Mouse (Mus musculus): ENCODE results near the gene Arl14ep. TPM values are rescaled to one million over a fixed set of nuclear protein-coding genes. Genes with fewer than 3 reads are reported as not detected.
"Not testable (repeated sequence)": the region's sequence is repeated elsewhere in the genome, so short reads cannot be mapped to it uniquely, and the experiment has no call there.

Arl14ep gene
- 10 to 100 TPM; 12.5 to 12.7 TPM for total RNA-seq (2021)
- long read RNA-seq, experiment 1, partial matches to known transcripts: 3 of 5 reads
- long read RNA-seq, experiment 1, other reads (novel, unspliced or antisense): 2 of 5 reads
- long read RNA-seq, experiment 2, partial matches to known transcripts: 2 of 7 reads
- long read RNA-seq, experiment 2, other reads (novel, unspliced or antisense): 3 of 7 reads

GRCm38 (mm10) chr2:106973959-106974639 lies at the start of gene Arl14ep:
Arl14ep (minus strand) TSS chr2:106974424.
- DNase-seq: peak; percentile 85 to 89
- intact Hi-C loops (cut with DNase I): no loop called here

GRCm38 (mm10) chr2:107022713-107023112 lies 48.5 kb upstream of the Arl14ep start:
- DNase-seq: no peak
- intact Hi-C loops (cut with DNase I): no loop called here

GRCm38 (mm10) chr2:107019331-107019730 lies 45.1 kb upstream of the Arl14ep start:
- DNase-seq: no peak

GRCm38 (mm10) chr2:107013161-107013560 lies 38.9 kb upstream of the Arl14ep start:
- DNase-seq: no peak
- intact Hi-C loops (cut with DNase I): no loop called here

More at GRCm38 (mm10) chr2:107019331-107019730, 45.1 kb upstream of the Arl14ep start:
- intact Hi-C loops (cut with DNase I): no loop called here

GRCm38 (mm10) chr2:107012318-107012717 lies 38.1 kb upstream of the Arl14ep start:
- no peak for DNase-seq
- intact Hi-C loops (cut with DNase I): no loop called here

GRCm38 (mm10) chr2:107010160-107010559 lies 35.9 kb upstream of the Arl14ep start:
- intact Hi-C loops (cut with DNase I): no loop called here
- no peak for DNase-seq

- no peak for DNase-seq
- intact Hi-C loops (cut with DNase I): no loop called here
Observed at GRCm38 (mm10) chr2:107006378-107006777, 32.2 kb upstream of the Arl14ep start.

- intact Hi-C loops (cut with DNase I); DNase-seq: not testable (repeated sequence)
Observed at GRCm38 (mm10) chr2:107005876-107006275, 31.7 kb upstream of the Arl14ep start.

GRCm38 (mm10) chr2:106991261-106991660 lies 17.0 kb upstream of the Arl14ep start:
- no peak for DNase-seq

GRCm38 (mm10) chr2:106984945-106985344 lies 10.7 kb upstream of the Arl14ep start:
- intact Hi-C loops (cut with DNase I): loop anchor here (5.0 kb wide), 1 partner anchor 892 kb away; no protein-coding TSS in a partner anchor
- DNase-seq: no peak

More at GRCm38 (mm10) chr2:106991261-106991660, 17.0 kb upstream of the Arl14ep start:
- intact Hi-C loops (cut with DNase I): no loop called here

- no peak for DNase-seq
- intact Hi-C loops (cut with DNase I): loop anchor here (5.0 kb wide), 1 partner anchor 895 kb away; no protein-coding TSS in a partner anchor
Observed at GRCm38 (mm10) chr2:106982503-106982902, 8.3 kb upstream of the Arl14ep start.

- no peak for DNase-seq
- intact Hi-C loops (cut with DNase I): no loop called here
Observed at GRCm38 (mm10) chr2:106976472-106976871, 2.2 kb upstream of the Arl14ep start.

GRCm38 (mm10) chr2:106973332-106973958 lies 779 bp downstream of the Arl14ep start:
- no peak for DNase-seq
- intact Hi-C loops (cut with DNase I): no loop called here

- intact Hi-C loops (cut with DNase I): no loop called here
- DNase-seq: no peak
Observed at GRCm38 (mm10) chr2:106972851-106973250, 1.4 kb downstream of the Arl14ep start.

GRCm38 (mm10) chr2:106970971-106971370 lies 3.3 kb downstream of the Arl14ep start:
- no peak for DNase-seq
- intact Hi-C loops (cut with DNase I): no loop called here

- intact Hi-C loops (cut with DNase I): no loop called here
- no peak for DNase-seq
Observed at GRCm38 (mm10) chr2:106968320-106968719, 5.9 kb downstream of the Arl14ep start.

- intact Hi-C loops (cut with DNase I): no loop called here
- no peak for DNase-seq
Observed at GRCm38 (mm10) chr2:106963560-106963959, 10.7 kb downstream of the Arl14ep start.

GRCm38 (mm10) chr2:106961650-106962049 lies 12.6 kb downstream of the Arl14ep start:
- intact Hi-C loops (cut with DNase I): no loop called here
- DNase-seq: no peak

GRCm38 (mm10) chr2:106961066-106961465 lies 13.2 kb downstream of the Arl14ep start:
- no peak for DNase-seq
- intact Hi-C loops (cut with DNase I): no loop called here

GRCm38 (mm10) chr2:106960237-106960636 lies 14.0 kb downstream of the Arl14ep start:
- intact Hi-C loops (cut with DNase I): no loop called here
- DNase-seq: peak in 1 of 2 experiments; percentile 14

- intact Hi-C loops (cut with DNase I): loop anchor here (10.0 kb wide), 2 partner anchors 165 to 265 kb away; partner anchors contain the start of gene Mpped2
- no peak for DNase-seq
Observed at GRCm38 (mm10) chr2:106959380-106959779, 14.8 kb downstream of the Arl14ep start.
